Mouse (Mus musculus) bone marrow, adult 2 months (tissue): ENCODE measurements around the gene Kcnk4.

Experiments
- CTCF ChIP-seq: fragments of 200-500 bp; IDR thresholded peaks from 2 replicates; pipeline ENCODE4 v1.5.1; 2011; ENCODE audit warnings: low read length, control low read depth; ENCODE audit not compliant: control insufficient read depth, insufficient read depth
- POLR2A ChIP-seq: fragments of 200-500 bp; IDR thresholded peaks from 2 replicates; pipeline ENCODE4 v1.6.1; 2011; ENCODE audit warnings: low read depth, mild to moderate bottlenecking, control low read depth, low read length, borderline replicate concordance; ENCODE audit not compliant: control insufficient read depth

DNA sequence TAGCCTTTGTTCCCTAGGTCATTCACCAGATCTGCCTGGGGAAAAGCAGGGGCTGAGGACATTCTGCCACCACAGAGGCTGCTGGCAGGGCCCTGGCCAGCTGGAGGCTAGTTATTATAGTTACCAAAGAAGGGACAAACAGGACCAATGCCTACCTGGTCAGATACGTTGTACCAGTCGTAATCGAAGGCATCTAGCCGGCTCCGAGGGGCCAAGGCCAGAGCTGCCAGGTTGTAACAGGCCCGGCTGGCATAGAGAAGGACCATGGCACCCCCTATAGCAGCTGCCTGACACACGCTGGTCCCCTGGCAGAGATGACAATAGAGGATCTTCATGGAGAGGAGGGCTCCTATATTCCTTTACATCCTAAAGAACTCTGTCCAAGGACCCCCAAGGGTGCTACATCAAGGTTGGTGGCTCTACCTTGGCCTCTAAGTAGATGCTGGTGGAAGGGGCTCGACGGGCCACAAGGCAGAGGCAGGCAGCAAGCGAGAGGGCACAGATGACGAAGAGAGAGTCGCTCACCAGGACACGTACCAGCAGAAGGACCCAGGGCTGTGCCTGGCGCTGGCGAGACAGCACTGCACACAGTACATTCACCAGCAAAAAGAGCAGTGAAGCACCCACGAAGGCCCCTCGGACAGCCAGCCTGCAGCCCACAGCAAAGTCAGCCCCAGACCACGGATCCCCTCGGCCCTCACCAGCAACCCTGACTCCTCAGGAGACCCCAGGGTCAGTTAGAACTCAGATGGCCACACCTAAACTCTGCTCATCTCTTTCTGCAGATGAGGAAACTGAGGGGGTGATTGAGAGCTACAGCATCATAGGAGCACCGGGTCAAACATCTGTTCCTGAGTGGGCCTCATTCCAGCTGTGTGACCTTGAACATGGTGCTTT lies 5.0 kb upstream of the Kcnk4 start:
- TF ChIP-seq CTCF (no peak), POLR2A (no peak)
